Mouse (Mus musculus): ENCODE results near the gene Ncoa1. TPM values are rescaled to one million over a fixed set of nuclear protein-coding genes. Genes with fewer than 3 reads are reported as not detected.
"Not testable (repeated sequence)": the region's sequence is repeated elsewhere in the genome, so short reads cannot be mapped to it uniquely, and the experiment has no call there.

The Ncoa1 gene
- total RNA-seq, 2 experiments from 2014 or later: 128 to 142 TPM

- DNase-seq: no peak
Measured at GRCm38 (mm10) chr12:4299300-4299699, 177.7 kb downstream of the Ncoa1 start.

GRCm38 (mm10) chr12:4298626-4299025, 178.4 kb downstream of the Ncoa1 start:
- no peak for DNase-seq

- no peak for DNase-seq
Measured at GRCm38 (mm10) chr12:4295881-4296280, 181.1 kb downstream of the Ncoa1 start.

GRCm38 (mm10) chr12:4295281-4295680, 181.7 kb downstream of the Ncoa1 start:
- no peak for DNase-seq

- DNase-seq: no peak
Measured at GRCm38 (mm10) chr12:4293813-4294212, 183.2 kb downstream of the Ncoa1 start.

- no peak for DNase-seq
Measured at GRCm38 (mm10) chr12:4285186-4285585, 191.8 kb downstream of the Ncoa1 start.

- DNase-seq: no peak
Measured at GRCm38 (mm10) chr12:4279878-4280277, 197.1 kb downstream of the Ncoa1 start.

- DNase-seq: no peak
Measured at GRCm38 (mm10) chr12:4278978-4279755, 197.8 kb downstream of the Ncoa1 start.

- DNase-seq: no peak
Measured at GRCm38 (mm10) chr12:4271078-4271477, 205.9 kb downstream of the Ncoa1 start.

GRCm38 (mm10) chr12:4267765-4268164, 209.2 kb downstream of the Ncoa1 start:
- no peak for DNase-seq

- no peak for DNase-seq
Measured at GRCm38 (mm10) chr12:4252742-4253655, 224.0 kb downstream of the Ncoa1 start.

GRCm38 (mm10) chr12:4249786-4250185, 227.2 kb downstream of the Ncoa1 start:
- DNase-seq: no peak

GRCm38 (mm10) chr12:4245742-4246141, 231.2 kb downstream of the Ncoa1 start:
- no peak for DNase-seq

GRCm38 (mm10) chr12:4243805-4244204, 233.2 kb downstream of the Ncoa1 start:
- no peak for DNase-seq

GRCm38 (mm10) chr12:4240281-4240680, 236.7 kb downstream of the Ncoa1 start:
- DNase-seq: not testable (repeated sequence)

GRCm38 (mm10) chr12:4237481-4237880, 239.5 kb downstream of the Ncoa1 start:
- DNase-seq: no peak

GRCm38 (mm10) chr12:4233572-4234508, 243.1 kb downstream of the Ncoa1 start, which contains the start of the genes Ptrhd1 and Cenpo:
Gene Ptrhd1 (plus strand): TSS chr12:4234027.
Gene Cenpo (minus strand): TSS chr12:4234294.
- peak; percentile 97 to 98 for DNase-seq

GRCm38 (mm10) chr12:4232777-4233176, 244.2 kb downstream of the Ncoa1 start:
- DNase-seq: no peak

GRCm38 (mm10) chr12:4230156-4230555, 246.8 kb downstream of the Ncoa1 start:
- no peak for DNase-seq

GRCm38 (mm10) chr12:4212908-4213307, 264.1 kb downstream of the Ncoa1 start:
- no peak for DNase-seq

- DNase-seq: no peak
Measured at GRCm38 (mm10) chr12:4211174-4211573, 265.8 kb downstream of the Ncoa1 start.

- DNase-seq: no peak
Measured at GRCm38 (mm10) chr12:4209196-4209595, 267.8 kb downstream of the Ncoa1 start.
